Mouse (Mus musculus) kidney, embryonic 16.5 days (tissue): ENCODE data around the gene Prdx1. TPM values are rescaled to one million over a fixed set of nuclear protein-coding genes. Genes with fewer than 3 reads are reported as not detected.

ENCODE experiments used
- ATAC-seq: fragments of 200-750 bp; cut with Nextera tagmentation; 2 replicates; pipeline ENCODE4 v1.8.0; 2017; ENCODE audit warnings: moderate TSS enrichment; ENCODE audit not compliant: low FRiP score, low TSS enrichment
- H3K27ac ChIP-seq: fragments of 300-500 bp; sonication (generic); 2 replicates; pipeline ENCODE4 v1.5.1; 2014; ENCODE audit warnings: low read length
- H3K27me3 ChIP-seq: fragments of 300-500 bp; sonication (generic); 2 replicates; pipeline ENCODE4 v1.6.1; 2014; ENCODE audit warnings: low read length, control low read depth, mixed read lengths; ENCODE audit not compliant: insufficient read depth
- H3K36me3 ChIP-seq: fragments of 300-500 bp; sonication (generic); 2 replicates; pipeline ENCODE4 v1.6.1; 2014; ENCODE audit warnings: low read length, control low read depth, mixed read lengths; ENCODE audit not compliant: insufficient read depth
- H3K4me1 ChIP-seq: fragments of 300-500 bp; sonication (generic); 2 replicates; pipeline ENCODE4 v1.6.1; 2014; ENCODE audit warnings: low read length, control low read depth, mixed read lengths; ENCODE audit not compliant: insufficient read depth
- H3K4me2 ChIP-seq: fragments of 300-500 bp; sonication (generic); replicated peaks from 2 replicates; pipeline ENCODE4 v1.6.1; 2014; ENCODE audit warnings: low read depth, low read length
- H3K4me3 ChIP-seq: fragments of 300-500 bp; sonication (generic); 2 replicates; pipeline ENCODE4 v1.5.1; 2014; ENCODE audit warnings: mild to moderate bottlenecking, low read length
- H3K9ac ChIP-seq: fragments of 300-500 bp; sonication (generic); replicated peaks from 2 replicates; pipeline ENCODE4 v1.6.1; 2014; ENCODE audit warnings: low read length
- H3K9me3 ChIP-seq: fragments of 300-500 bp; sonication (generic); 2 replicates; pipeline ENCODE4 v1.6.1; 2016; ENCODE audit warnings: low read length, control low read depth
- WGBS: fragments of 180-500 bp; shearing (Covaris S2); extraction: QIAGEN DNeasy Blood & Tissue Kit; methylation state at CpG from one replicate; pipeline ENCODE4 v1.1.7; 2014; 5-methylcytosine and 5-hydroxymethylcytosine counted together
- polyA plus RNA-seq: library from polyadenylated mRNA; unstranded; fragments of >200 nt; fragmentation: Nextera tagmentation; extraction: Ambion mirVana; gene quantifications from 2 replicates; pipeline ENCODE4 v1.2.1, GENCODE M21; 2015

The Prdx1 gene
- polyA plus RNA-seq, 1 experiment from 2014 or later: 1,468 TPM

- no peaks in the 10 kb centered on the region for H3K36me3 ChIP-seq
- H3K4me3 ChIP-seq: no peak overlapping the region
- 57% methylated on average over 5 of the region's 5 CpGs for WGBS
- H3K27ac ChIP-seq: no peak overlapping the region
- H3K4me2 ChIP-seq: no peak overlapping the region
- no peak overlapping the region for H3K9ac ChIP-seq
- H3K27me3 ChIP-seq: no peaks in the 10 kb centered on the region
- ATAC-seq: no peak
- 0 out of 2 replicates have a peak, but pooled peaks cover under 1% of the 10 kb centered on the region for H3K4me1 ChIP-seq
- H3K9me3 ChIP-seq: no peaks in the 10 kb centered on the region
These were observed 47.0 kb downstream of the Prdx1 start for GRCm38 (mm10) chr4:116732355-116732754.

- H3K27ac ChIP-seq: no peak overlapping the region
- no peaks in the 10 kb centered on the region for H3K36me3 ChIP-seq
- 0 out of 2 replicates have a peak, but pooled peaks cover 3% of the 10 kb centered on the region for H3K4me1 ChIP-seq
- no peak for ATAC-seq
- H3K27me3 ChIP-seq: no peaks in the 10 kb centered on the region
- no peak overlapping the region for H3K4me2 ChIP-seq
- H3K4me3 ChIP-seq: no peak overlapping the region
- WGBS: 80% methylated on average over 2 of the region's 2 CpGs
- H3K9me3 ChIP-seq: no peaks in the 10 kb centered on the region
- H3K9ac ChIP-seq: no peak overlapping the region
These were observed 49.7 kb downstream of the Prdx1 start for GRCm38 (mm10) chr4:116734996-116735395.

DNA sequence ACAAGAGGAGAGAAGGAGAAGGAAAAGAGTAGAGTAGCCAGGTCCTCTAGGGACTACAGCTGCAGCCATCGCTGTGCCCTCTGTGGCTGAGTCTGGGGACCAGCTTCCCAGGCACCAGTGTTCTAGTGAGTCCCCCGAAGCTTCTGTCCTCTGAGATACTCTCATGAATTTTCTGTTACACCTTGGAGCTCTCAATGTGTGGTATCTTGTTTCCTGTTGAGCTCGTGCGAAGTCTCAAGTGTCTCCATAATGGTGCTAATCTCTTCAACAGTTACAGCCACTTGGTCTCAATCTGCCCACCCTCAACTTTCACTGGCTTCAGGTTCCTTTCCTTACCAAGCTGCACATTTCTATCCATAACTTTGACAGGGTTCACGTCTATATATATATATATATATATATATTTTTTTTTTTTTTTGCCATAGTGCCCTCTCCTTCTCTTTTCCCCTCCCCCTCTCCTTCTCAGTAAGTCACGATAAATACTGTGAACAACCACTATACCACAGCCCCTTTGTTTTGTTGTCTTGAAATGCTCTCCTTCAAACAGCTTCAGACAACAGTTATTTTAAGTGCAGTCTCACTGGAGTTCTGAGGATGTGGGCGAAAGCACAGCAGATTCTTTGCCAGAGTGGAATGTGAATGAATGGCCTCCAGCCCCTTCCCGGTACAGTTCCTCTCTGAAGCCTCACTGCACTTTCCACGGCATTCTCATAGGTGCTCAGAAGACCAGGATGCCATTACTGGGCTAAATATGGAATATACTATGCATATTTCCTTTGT lies 53.8 kb downstream of the Prdx1 start:
- H3K4me1 ChIP-seq: 0 out of 2 replicates have a peak, but pooled peaks cover 3% of the 10 kb centered on the region
- no peak for ATAC-seq
- 72% methylated on average over 9 of the region's 9 CpGs for WGBS

GRCm38 (mm10) chr4:116749750-116750149 lies 64.4 kb downstream of the Prdx1 start:
- WGBS: 67% methylated on average over 2 of the region's 2 CpGs
- Histone ChIP-seq H3K9ac (no peak overlapping the region), H3K27ac (no peak overlapping the region), H3K9me3 (no peaks in the 10 kb centered on the region), H3K4me1 (no peaks in the 10 kb centered on the region), H3K27me3 (no peaks in the 10 kb centered on the region), H3K4me2 (no peak overlapping the region), H3K36me3 (no peaks in the 10 kb centered on the region), H3K4me3 (no peak overlapping the region)
- no peak for ATAC-seq

More for the DNA sequence above, 53.8 kb downstream of the Prdx1 start:
- H3K9me3 ChIP-seq: no peaks in the 10 kb centered on the region
- no peak overlapping the region for H3K4me3 ChIP-seq
- H3K9ac ChIP-seq: no peak overlapping the region
- H3K27me3 ChIP-seq: no peaks in the 10 kb centered on the region
- no peak overlapping the region for H3K27ac ChIP-seq
- no peak overlapping the region for H3K4me2 ChIP-seq
- H3K36me3 ChIP-seq: no peaks in the 10 kb centered on the region

Other genes starting within 250 kb of the Prdx1 start
- 10.7 and 11.7 TPM in 2 replicates for gene Mast2, start 221.4 kb upstream of the Prdx1 start, polyA plus RNA-seq
- gene Ipp, start 178.0 kb upstream of the Prdx1 start, polyA plus RNA-seq: 17.4 and 19.3 TPM in 2 replicates
- gene Tmem69, start 129.6 kb upstream of the Prdx1 start, polyA plus RNA-seq: 23.0 and 25.4 TPM in 2 replicates
- 37.3 and 42.4 TPM in 2 replicates for gene Gpbp1l1, start 127.9 kb upstream of the Prdx1 start, polyA plus RNA-seq
- 5.2 and 5.8 TPM in 2 replicates for gene Ccdc17, start 88.9 kb upstream of the Prdx1 start, polyA plus RNA-seq
- gene Nasp, start 57.6 kb upstream of the Prdx1 start, polyA plus RNA-seq: 144 and 169 TPM in 2 replicates
- 869 and 947 TPM in 2 replicates for gene Akr1a1, start 33.9 kb upstream of the Prdx1 start, polyA plus RNA-seq
- gene Mmachc, start 22.9 kb downstream of the Prdx1 start, polyA plus RNA-seq: 27.0 and 30.6 TPM in 2 replicates
- gene Ccdc163, start 23.0 kb downstream of the Prdx1 start, polyA plus RNA-seq: 28.8 and 40.2 TPM in 2 replicates
- 8.2 and 9.2 TPM in 2 replicates for gene Tesk2, start 35.4 kb downstream of the Prdx1 start, polyA plus RNA-seq
- 41.9 and 42.8 TPM in 2 replicates for gene Toe1, start 122.1 kb downstream of the Prdx1 start, polyA plus RNA-seq
- gene Mutyh, start 122.2 kb downstream of the Prdx1 start, polyA plus RNA-seq: 19.0 and 22.6 TPM in 2 replicates
- gene Hpdl, start 136.2 kb downstream of the Prdx1 start, polyA plus RNA-seq: 1.9 and 2.0 TPM in 2 replicates
- 1.6 and 2.1 TPM in 2 replicates for gene Zswim5, start 191.8 kb downstream of the Prdx1 start, polyA plus RNA-seq